Mouse (Mus musculus) embryonic facial prominence, embryonic 10.5 days (tissue): ENCODE measurements at regions not wholly inside any gene's neighbourhood (a gene's known extent, or its start where the extent isn't known, plus 50 kb on each side); places are given as distances from the start of the nearest gene placed in this dataset.
"Not testable (repeated sequence)": the region's sequence is repeated elsewhere in the genome, so short reads cannot be mapped to it uniquely, and the experiment has no call there.

Experiments
- DNase-seq: peaks from one replicate; pipeline ENCODE4 v3.0.0-alpha.2; 2017; ENCODE audit warnings: low spot score
- H3K27ac ChIP-seq: fragments of 300-500 bp; sonication (generic); replicated peaks from 2 replicates; pipeline ENCODE4 v1.5.1; 2016; ENCODE audit warnings: mild to moderate bottlenecking
- H3K27me3 ChIP-seq: fragments of 300-500 bp; sonication (generic); replicated peaks from 2 replicates; pipeline ENCODE4 v1.6.1; 2016; ENCODE audit warnings: low read depth, mild to moderate bottlenecking; ENCODE audit not compliant: poor library complexity, severe bottlenecking
- H3K36me3 ChIP-seq: fragments of 300-500 bp; sonication (generic); replicated peaks from 2 replicates; pipeline ENCODE4 v1.6.1; 2016; ENCODE audit warnings: mild to moderate bottlenecking, moderate library complexity
- H3K4me1 ChIP-seq: fragments of 300-500 bp; sonication (generic); 2 replicates; pipeline ENCODE4 v1.6.1; 2016
- H3K4me3 ChIP-seq: fragments of 300-500 bp; sonication (generic); 2 replicates; pipeline ENCODE4 v1.5.1; 2016; ENCODE audit warnings: mild to moderate bottlenecking, moderate library complexity
- H3K9me3 ChIP-seq: fragments of 300-500 bp; sonication (generic); 2 replicates; pipeline ENCODE4 v1.6.1; 2016; ENCODE audit warnings: mild to moderate bottlenecking
- WGBS: fragments of 180-500 bp; shearing (Covaris S2); methylation state at CpG from one replicate; pipeline ENCODE4 v1.1.7; 2016; 5-methylcytosine and 5-hydroxymethylcytosine counted together

DNA sequence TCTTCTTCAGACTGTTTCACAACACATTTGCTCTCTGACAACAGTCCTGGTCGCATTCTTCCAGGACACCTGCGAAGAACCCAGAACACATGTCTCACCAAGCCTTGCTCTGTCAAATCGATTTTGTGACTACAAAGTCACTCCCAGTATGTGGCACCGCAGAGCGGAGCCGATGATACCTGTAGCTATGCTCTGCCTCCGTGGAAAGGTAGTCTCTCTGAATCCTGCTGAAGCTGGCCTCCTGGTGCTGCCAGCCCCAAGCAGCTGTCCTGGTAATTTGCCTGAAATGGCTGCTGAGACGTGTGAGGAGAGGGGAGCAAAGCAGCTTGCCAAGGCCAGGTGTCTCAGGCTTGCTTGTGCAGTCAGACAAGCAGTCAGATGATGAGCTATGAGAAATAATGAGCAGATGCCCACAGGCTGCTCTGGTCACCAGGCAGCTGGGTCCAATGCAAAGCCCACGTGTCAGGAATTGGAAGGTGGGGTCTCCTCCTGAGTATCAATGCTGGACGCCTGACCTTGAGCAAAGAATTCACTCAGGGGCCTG lies 100.4 kb upstream of the Nmnat3 start:
- Histone ChIP-seq H3K27me3 (no peaks in the 10 kb centered on the region), H3K36me3 (no peaks in the 10 kb centered on the region), H3K4me3 (no peak overlapping the region), H3K4me1 (no peaks in the 10 kb centered on the region), H3K9me3 (no peaks in the 10 kb centered on the region), H3K27ac (no peak overlapping the region)
- no peak for DNase-seq
- WGBS = 78% methylated on average over 10 of the region's 10 CpGs

DNA sequence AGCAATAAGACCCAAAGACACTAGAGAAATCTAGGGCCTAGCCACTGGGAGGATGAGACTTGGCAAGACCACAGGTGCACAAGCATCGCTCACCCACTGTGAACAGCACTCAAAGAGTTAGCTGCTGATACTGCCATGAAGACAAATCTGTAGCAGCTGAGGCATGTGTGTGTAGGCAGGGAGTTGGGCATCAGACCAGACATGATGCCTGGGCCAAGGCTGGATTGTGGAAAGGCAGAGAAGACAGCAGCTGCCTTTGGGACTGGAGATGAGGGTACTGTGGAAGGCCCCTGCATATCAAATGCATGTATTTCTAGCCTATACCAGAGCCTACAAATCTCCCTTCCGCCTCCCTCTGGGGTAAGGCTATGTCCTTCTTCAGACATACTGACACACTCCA lies 92.9 kb upstream of the Nmnat3 start:
- H3K27me3 ChIP-seq = no peaks in the 10 kb centered on the region
- DNase-seq = no peak
- H3K27ac ChIP-seq = no peak overlapping the region
- H3K4me3 ChIP-seq = no peak overlapping the region
- no peaks in the 10 kb centered on the region for H3K4me1 ChIP-seq
- no peaks in the 10 kb centered on the region for H3K36me3 ChIP-seq
- WGBS = 84% methylated on average over 2 of the region's 2 CpGs
- H3K9me3 ChIP-seq = no peaks in the 10 kb centered on the region

DNA sequence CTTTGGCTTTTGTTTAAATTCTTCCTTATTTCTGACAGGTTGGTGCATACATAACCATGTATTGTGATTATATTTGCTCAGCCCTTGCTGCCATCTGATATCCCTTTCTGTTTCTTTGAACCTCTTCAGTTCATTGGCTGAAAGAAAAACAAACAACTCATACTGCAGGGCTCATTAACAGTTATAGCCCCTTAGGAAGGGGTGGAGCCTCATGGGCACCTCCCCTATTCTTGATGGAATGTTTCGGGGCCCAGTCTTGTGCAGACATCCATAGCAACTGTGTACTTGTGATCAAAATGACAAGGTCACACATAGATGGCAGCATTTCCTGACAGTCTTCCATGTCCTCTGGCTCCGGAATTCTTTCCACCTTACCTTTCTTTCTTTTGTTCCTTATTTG lies 68.4 kb upstream of the Nmnat3 start:
- Histone ChIP-seq H3K4me3 (no peak overlapping the region), H3K27me3 (no peaks in the 10 kb centered on the region), H3K4me1 (peaks cover 4% of the 10 kb centered on the region; the same call in 1 of the 2 replicates), H3K36me3 (no peaks in the 10 kb centered on the region), H3K9me3 (no peaks in the 10 kb centered on the region), H3K27ac (no peak overlapping the region)
- WGBS = 72% methylated on average over 2 of the region's 2 CpGs
- no peak for DNase-seq

DNA sequence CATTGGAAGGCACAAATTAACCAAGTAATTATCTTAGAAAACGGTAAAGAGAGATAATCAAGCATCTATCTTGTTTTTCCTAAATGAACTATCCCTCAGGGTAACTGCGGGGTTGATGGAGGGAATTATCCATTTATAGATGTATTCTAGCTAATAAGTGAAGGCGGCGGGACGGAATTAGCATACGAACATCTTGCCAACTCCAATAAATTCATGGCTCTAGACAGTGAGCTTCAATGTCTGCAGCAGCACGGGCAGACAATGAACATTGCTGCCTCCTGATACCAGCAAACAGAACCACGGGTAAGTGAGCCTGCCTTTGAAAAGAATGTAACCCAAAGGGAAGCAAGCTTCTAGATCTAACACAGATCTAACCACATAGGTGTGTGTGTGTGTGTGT lies 66.9 kb upstream of the Nmnat3 start:
- Histone ChIP-seq H3K27me3 (no peaks in the 10 kb centered on the region), H3K36me3 (no peaks in the 10 kb centered on the region), H3K9me3 (no peaks in the 10 kb centered on the region), H3K4me3 (no peak overlapping the region), H3K4me1 (peaks cover 4% of the 10 kb centered on the region; the same call in 1 of the 2 replicates), H3K27ac (no peak overlapping the region)
- no peak for DNase-seq
- WGBS = 85% methylated on average over 8 of the region's 8 CpGs

DNA sequence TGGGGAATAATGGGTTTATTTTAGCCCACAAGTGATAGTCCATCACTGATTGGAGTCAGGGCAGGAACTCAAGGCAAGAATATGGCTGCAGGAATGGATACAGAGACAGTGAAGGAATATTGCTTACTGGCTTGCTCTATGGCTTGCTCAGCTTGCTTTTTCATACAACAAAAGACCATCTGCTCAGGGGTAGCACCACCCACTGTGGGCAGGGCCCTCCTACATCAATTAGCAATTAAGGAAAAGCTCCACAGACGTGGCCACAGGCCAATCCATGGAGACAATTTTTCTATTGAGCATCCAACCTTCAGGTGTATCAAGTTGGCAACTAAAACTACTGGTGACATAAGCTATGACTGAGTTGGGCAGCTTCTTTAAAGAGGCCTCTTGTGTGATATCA lies 65.5 kb upstream of the Nmnat3 start:
- no peak for DNase-seq
- peaks cover 4% of the 10 kb centered on the region; the same call in 1 of the 2 replicates for H3K4me1 ChIP-seq
- no peaks in the 10 kb centered on the region for H3K9me3 ChIP-seq
- H3K27me3 ChIP-seq = no peaks in the 10 kb centered on the region
- 23% methylated on average over 1 of the region's 1 CpGs for WGBS
- H3K4me3 ChIP-seq = no peak overlapping the region
- no peaks in the 10 kb centered on the region for H3K36me3 ChIP-seq
- no peak overlapping the region for H3K27ac ChIP-seq

DNA sequence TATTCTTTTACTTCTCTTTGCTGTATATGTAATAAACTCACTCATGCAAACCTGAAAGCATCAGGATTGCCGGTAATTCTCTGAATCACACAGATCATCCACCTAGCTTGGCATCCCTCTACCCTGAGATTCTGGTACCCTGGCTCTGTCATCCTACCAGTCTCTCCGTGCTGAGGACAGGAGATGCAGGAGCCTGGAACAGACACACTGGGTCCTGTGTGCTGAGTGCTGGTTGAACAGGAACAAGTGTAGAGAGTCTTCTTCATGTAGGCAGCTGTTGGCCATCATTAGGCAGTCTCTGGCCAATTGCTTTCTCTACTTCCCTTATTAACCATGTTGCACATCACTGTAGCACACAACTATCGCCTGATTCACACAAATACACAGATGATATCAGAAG lies 59.0 kb upstream of the Nmnat3 start:
- H3K9me3 ChIP-seq = no peaks in the 10 kb centered on the region
- DNase-seq = no peak
- H3K36me3 ChIP-seq = no peaks in the 10 kb centered on the region
- 83% methylated on average over 3 of the region's 3 CpGs for WGBS
- H3K4me1 ChIP-seq = no peaks in the 10 kb centered on the region
- H3K4me3 ChIP-seq = no peak overlapping the region
- no peaks in the 10 kb centered on the region for H3K27me3 ChIP-seq
- H3K27ac ChIP-seq = no peak overlapping the region

DNA sequence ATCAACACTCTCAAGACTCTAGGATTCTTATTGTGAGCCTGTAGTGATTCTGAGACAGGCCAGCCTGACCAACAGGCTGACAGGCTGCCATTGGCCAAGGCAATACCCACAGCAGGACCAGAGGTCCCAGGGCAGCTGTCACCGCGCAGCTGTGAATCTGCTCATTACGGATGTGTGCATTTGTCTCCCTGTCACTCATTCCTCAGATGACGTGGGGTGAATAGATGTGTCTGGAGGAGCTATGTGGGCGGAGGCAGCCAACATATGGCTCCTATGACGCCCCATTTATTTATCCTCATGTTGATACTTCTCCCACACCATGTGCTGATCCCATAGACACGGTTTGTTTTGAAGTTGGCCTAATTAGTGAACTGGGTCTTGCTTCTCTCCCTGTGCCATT lies 58.3 kb upstream of the Nmnat3 start:
- 84% methylated on average over 7 of the region's 7 CpGs for WGBS
- DNase-seq = no peak
- Histone ChIP-seq H3K27me3 (no peaks in the 10 kb centered on the region), H3K9me3 (no peaks in the 10 kb centered on the region), H3K36me3 (no peaks in the 10 kb centered on the region), H3K4me3 (no peak overlapping the region), H3K4me1 (no peaks in the 10 kb centered on the region), H3K27ac (no peak overlapping the region)

DNA sequence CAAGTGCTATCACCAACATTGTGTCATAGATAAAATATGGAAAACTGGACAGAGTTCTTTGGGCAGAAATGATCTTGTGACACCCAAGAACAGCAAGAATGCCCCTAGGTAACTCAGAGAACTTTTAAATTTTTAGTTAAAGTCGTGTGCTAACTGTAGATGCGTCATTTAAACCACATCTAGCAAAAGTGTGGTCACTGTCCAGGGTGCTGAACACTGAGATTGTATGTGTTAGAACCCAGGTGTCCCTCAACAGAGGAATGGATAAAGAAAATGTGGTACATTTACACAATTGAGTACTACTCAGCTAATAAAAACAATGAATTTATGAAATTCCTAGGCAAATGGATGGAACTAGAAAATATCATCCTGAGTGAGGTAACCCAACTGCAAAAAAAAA lies 52.5 kb upstream of the Nmnat3 start:
- 56% methylated on average over 2 of the region's 2 CpGs for WGBS
- H3K4me3 ChIP-seq, H3K36me3 ChIP-seq, H3K27ac ChIP-seq, H3K27me3 ChIP-seq, H3K4me1 ChIP-seq, H3K9me3 ChIP-seq: not testable (repeated sequence)
- peak; percentile 46 for DNase-seq
